Mouse (Mus musculus) midbrain, postnatal 0 days (tissue): ENCODE data around the gene Stxbp3. TPM values are rescaled to one million over a fixed set of nuclear protein-coding genes. Genes with fewer than 3 reads are reported as not detected.

ENCODE experiments used
- ATAC-seq: fragments of 200-750 bp; cut with Nextera tagmentation; 2 replicates; pipeline ENCODE4 v1.8.0; 2017; ENCODE audit warnings: moderate number of reproducible peaks, mild to moderate bottlenecking, moderate TSS enrichment, moderate library complexity; ENCODE audit not compliant: low FRiP score
- DNase-seq: peaks from one replicate; pipeline ENCODE4 v3.0.0-alpha.2; 2015; ENCODE audit warnings: low spot score
- H3K27ac ChIP-seq: fragments of 300-500 bp; sonication (generic); 2 replicates; pipeline ENCODE4 v1.5.1; 2014; ENCODE audit warnings: low read depth, mild to moderate bottlenecking, low read length, mixed read lengths
- H3K27me3 ChIP-seq: fragments of 300-500 bp; sonication (generic); 2 replicates; pipeline ENCODE4 v1.6.1; 2014; ENCODE audit warnings: low read length, control low read depth, mixed read lengths; ENCODE audit not compliant: insufficient read depth
- H3K36me3 ChIP-seq: fragments of 300-500 bp; sonication (generic); 2 replicates; pipeline ENCODE4 v1.6.1; 2014; ENCODE audit warnings: low read length, control low read depth, mixed read lengths; ENCODE audit not compliant: insufficient read depth
- H3K4me1 ChIP-seq: fragments of 300-500 bp; sonication (generic); 2 replicates; pipeline ENCODE4 v1.6.1; 2014; ENCODE audit warnings: mild to moderate bottlenecking, control low read depth, antibody characterized with exemption, low read length, mixed read lengths; ENCODE audit not compliant: insufficient read depth
- H3K4me2 ChIP-seq: fragments of 300-500 bp; sonication (generic); 2 replicates; pipeline ENCODE4 v1.6.1; 2014; ENCODE audit warnings: low read depth, mild to moderate bottlenecking, low read length, mixed read lengths; ENCODE audit not compliant: poor library complexity, severe bottlenecking
- H3K4me3 ChIP-seq: fragments of 300-500 bp; sonication (generic); 2 replicates; pipeline ENCODE4 v1.5.1; 2014; ENCODE audit warnings: low read depth, mild to moderate bottlenecking, low read length, moderate library complexity
- H3K9ac ChIP-seq: fragments of 300-500 bp; sonication (generic); replicated peaks from 2 replicates; pipeline ENCODE4 v1.6.1; 2014; ENCODE audit warnings: mild to moderate bottlenecking, low read length, moderate library complexity, mixed read lengths; ENCODE audit not compliant: poor library complexity, severe bottlenecking
- H3K9me3 ChIP-seq: fragments of 300-500 bp; sonication (generic); 2 replicates; pipeline ENCODE4 v1.6.1; 2016; ENCODE audit warnings: low read length, control low read depth
- CTCF ChIP-seq: IDR thresholded peaks from 2 replicates; pipeline ENCODE4 v1.5.1; 2016; ENCODE audit warnings: antibody characterized with exemption, mild to moderate bottlenecking
- WGBS: fragments of 180-500 bp; shearing (Covaris S2); extraction: QIAGEN DNeasy Blood & Tissue Kit; methylation state at CpG from one replicate; pipeline ENCODE4 v1.1.7; 2014; 5-methylcytosine and 5-hydroxymethylcytosine counted together
- polyA plus RNA-seq: library from polyadenylated mRNA; unstranded; fragments of >200 nt; fragmentation: Nextera tagmentation; extraction: Ambion mirVana; gene quantifications from 2 replicates; pipeline ENCODE4 v1.2.1, GENCODE M21; 2015
- total RNA-seq: library from RNA; depleted of rRNA; stranded (reverse); fragments of >200 nt; gene quantifications from 2 replicates; pipeline ENCODE4 v1.2.3, GENCODE M21; 2014

The Stxbp3 gene
- total and polyA plus RNA-seq, 2 experiments from 2014 or later = 11.7 to 12.3 TPM

DNA sequence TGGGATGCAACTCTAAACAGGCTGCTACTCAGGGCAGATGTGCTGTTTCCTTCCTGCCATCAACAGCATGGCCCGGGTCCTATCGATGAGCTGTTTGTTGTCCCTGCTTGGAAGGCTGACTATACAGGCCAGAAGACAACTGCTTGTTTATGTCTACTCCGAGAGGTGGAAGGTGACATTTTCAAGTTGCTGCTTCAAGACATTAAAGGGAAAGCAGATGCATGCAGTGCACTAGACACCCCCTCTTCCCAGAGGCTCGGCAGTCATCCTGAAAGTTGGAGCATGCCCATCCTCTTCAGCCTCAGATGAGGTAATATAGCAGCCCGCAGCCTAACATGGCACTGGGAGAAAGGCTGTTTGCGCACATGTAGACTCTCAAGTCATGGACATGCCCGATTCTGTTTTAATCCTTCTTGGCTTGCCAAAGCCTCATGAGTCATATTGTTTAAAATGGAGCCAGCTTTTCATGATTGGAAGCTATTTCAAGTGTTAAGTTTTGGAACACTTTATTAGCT is 77.7 kb downstream of the Stxbp3 start:
- no peak for DNase-seq
- no peak for TF ChIP-seq CTCF
- Histone ChIP-seq H3K4me1 (no peaks in the 10 kb centered on the region; the same call in 1 of the 2 replicates), H3K36me3 (no peaks in the 10 kb centered on the region), H3K27me3 (no peaks in the 10 kb centered on the region), H3K4me2 (no peak overlapping the region), H3K4me3 (no peak overlapping the region), H3K27ac (no peak overlapping the region), H3K9ac (no peak overlapping the region), H3K9me3 (no peaks in the 10 kb centered on the region)
- WGBS = 89% methylated on average over 7 of the region's 7 CpGs
- ATAC-seq = no peak

DNA sequence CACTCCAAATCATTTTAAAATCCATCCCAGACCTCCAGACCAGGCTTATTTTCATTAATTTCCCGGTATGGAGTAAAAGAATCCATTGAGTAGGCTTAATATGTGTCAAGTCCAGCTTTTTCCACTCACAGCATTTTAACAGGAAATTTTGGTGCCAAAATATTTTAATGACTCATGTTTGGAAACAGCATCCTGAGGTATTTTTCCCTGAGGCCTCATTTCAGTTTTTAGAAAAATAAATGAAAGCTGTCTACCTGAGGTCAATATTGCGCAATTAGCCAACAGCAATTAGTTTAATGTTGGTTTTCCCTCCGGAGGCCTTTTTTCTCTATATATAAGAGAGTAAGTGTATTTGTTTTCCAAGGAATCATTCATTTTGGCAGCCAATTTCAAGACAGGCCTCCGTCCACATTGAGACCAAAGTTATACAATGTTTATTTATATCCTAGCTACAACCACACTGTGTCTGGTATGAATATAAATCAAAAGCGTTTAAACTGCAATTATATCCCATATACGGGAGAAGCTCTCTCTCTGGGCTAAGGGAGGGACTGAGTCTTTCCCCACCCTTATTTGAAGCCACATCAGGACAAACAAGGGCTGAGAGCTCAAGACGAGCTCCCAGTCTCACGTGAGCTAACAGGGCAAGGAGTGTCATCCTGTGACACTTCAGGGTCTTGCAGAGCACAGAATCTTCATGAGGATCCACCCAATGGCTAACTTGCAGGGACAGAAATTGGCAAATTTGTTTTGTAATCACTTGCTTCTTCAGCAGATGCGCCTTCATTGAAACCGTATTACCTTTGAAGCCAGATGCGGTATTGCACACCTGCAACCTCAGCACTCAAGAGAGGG is 80.5 kb downstream of the Stxbp3 start:
- no peaks in the 10 kb centered on the region for H3K9me3 ChIP-seq
- no peaks in the 10 kb centered on the region for H3K36me3 ChIP-seq
- DNase-seq (no peak), ATAC-seq (no peak)
- no peak overlapping the region for H3K9ac ChIP-seq
- no peak overlapping the region for H3K27ac ChIP-seq
- H3K4me3 ChIP-seq = no peak overlapping the region
- no peaks in the 10 kb centered on the region for H3K27me3 ChIP-seq
- no peak overlapping the region for H3K4me2 ChIP-seq
- H3K4me1 ChIP-seq = no peaks in the 10 kb centered on the region; the same call in 1 of the 2 replicates
- WGBS = 87% methylated on average over 11 of the region's 11 CpGs
- no peak for TF ChIP-seq CTCF

DNA sequence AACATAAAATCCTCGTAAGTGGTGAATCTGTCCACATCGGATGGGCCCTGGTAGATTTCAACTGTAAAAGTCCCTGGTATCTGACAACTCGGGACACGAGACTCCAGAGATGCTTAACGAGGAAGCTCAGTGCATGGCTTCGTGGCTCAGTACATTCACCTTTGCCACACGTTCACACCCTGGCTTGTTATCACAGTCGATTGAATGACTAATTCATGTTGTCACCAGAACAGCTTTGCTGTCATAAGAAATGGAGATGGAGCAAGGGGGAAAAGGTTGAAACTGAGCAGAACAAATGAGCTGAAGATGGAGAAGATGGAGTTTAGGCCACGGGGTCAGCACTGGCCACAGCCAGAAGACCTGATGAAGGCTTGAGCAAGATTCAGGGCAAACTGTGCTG is 82.8 kb downstream of the Stxbp3 start:
- Histone ChIP-seq H3K4me1 (no peaks in the 10 kb centered on the region; the same call in 1 of the 2 replicates), H3K9ac (no peak overlapping the region), H3K36me3 (no peaks in the 10 kb centered on the region), H3K27me3 (no peaks in the 10 kb centered on the region), H3K9me3 (no peaks in the 10 kb centered on the region), H3K27ac (no peak overlapping the region), H3K4me3 (no peak overlapping the region), H3K4me2 (no peak overlapping the region)
- DNase-seq = no peak
- no peak for TF ChIP-seq CTCF
- ATAC-seq = no peak
- 75% methylated on average over 9 of the region's 9 CpGs for WGBS

DNA sequence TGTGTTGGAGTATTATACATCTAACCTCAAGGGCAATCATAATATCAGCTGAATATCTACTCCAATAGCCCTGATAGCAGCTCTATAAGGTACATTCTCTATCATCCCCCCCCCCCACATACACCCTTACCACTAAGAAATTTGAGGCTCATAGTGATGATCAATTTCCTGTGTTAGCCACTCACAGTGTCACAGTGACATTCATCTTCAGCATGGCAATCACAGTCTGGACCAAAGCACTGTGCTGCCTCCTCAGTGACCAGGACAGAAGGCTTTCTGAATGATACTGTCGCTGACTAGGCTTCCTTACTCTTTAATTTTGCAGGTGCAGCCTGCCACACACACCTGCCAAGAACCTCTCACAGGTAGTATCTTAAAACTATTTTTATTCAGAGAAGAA is 84.2 kb downstream of the Stxbp3 start:
- no peak overlapping the region for H3K9ac ChIP-seq
- no peak overlapping the region for H3K4me3 ChIP-seq
- H3K27ac ChIP-seq = no peak overlapping the region
- no peaks in the 10 kb centered on the region; the same call in 1 of the 2 replicates for H3K4me1 ChIP-seq
- WGBS = 61% methylated on average over 1 of the region's 1 CpGs
- no peak for DNase-seq
- H3K4me2 ChIP-seq = no peak overlapping the region
- H3K9me3 ChIP-seq = no peaks in the 10 kb centered on the region
- ATAC-seq = no peak
- no peaks in the 10 kb centered on the region for H3K27me3 ChIP-seq
- no peaks in the 10 kb centered on the region for H3K36me3 ChIP-seq
- TF ChIP-seq CTCF = no peak

DNA sequence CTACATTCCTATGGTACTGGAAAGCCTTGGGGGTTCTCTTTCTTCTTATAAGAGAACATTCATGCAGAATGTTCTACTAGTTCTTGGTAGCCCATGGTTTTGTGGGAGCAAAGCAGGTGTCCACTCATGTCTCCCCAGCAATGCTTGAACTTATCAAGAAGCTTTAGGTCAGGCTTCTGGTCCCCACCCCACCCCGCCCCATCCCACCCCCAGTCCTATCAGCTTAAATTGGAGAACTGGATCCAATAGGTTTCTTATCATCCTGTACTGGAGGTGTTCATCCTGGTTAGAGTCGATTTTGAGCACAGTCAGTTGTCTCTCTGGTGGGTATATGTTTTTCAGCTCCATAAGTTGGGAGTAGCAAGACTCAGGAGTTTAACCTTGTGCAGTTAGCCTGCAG is 84.8 kb downstream of the Stxbp3 start:
- WGBS = 85% methylated on average over 2 of the region's 2 CpGs
- H3K9ac ChIP-seq = no peak overlapping the region
- no peak overlapping the region for H3K4me3 ChIP-seq
- H3K27me3 ChIP-seq = no peaks in the 10 kb centered on the region
- H3K36me3 ChIP-seq = no peaks in the 10 kb centered on the region
- no peak overlapping the region for H3K27ac ChIP-seq
- DNase-seq = no peak
- H3K9me3 ChIP-seq = no peaks in the 10 kb centered on the region
- ATAC-seq = no peak
- H3K4me1 ChIP-seq = no peaks in the 10 kb centered on the region; the same call in 1 of the 2 replicates
- H3K4me2 ChIP-seq = no peak overlapping the region
- no peak for TF ChIP-seq CTCF

DNA sequence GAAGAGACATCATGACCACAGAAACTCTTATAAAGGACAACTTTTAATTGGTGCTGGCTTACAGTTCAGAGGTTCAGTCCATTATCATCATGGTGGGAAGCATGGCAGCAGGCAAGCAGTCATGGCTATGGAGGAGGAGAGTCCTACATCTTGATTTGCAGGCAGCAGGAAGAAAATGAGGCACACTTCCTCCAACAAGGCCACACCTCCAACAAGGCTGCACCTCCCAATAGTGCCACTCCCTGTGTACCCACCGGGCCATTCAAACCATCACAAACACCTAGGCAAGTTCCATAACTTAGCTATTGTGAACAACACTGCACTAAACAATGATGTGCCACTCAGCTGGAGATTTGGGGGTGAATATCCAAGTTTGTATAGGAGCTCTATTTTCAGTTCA is 85.8 kb downstream of the Stxbp3 start:
- H3K9me3 ChIP-seq = no peaks in the 10 kb centered on the region
- no peaks in the 10 kb centered on the region for H3K4me1 ChIP-seq

More for the DNA sequence above, 85.8 kb downstream of the Stxbp3 start:
- DNase-seq (no peak), ATAC-seq (no peak)
- H3K9ac ChIP-seq = no peak overlapping the region
- no peak overlapping the region for H3K4me3 ChIP-seq
- no peaks in the 10 kb centered on the region for H3K27me3 ChIP-seq
- WGBS = 82% methylated on average over 1 of the region's 1 CpGs
- H3K27ac ChIP-seq = no peak overlapping the region
- no peaks in the 10 kb centered on the region for H3K36me3 ChIP-seq
- no peak for TF ChIP-seq CTCF
- H3K4me2 ChIP-seq = no peak overlapping the region
